Mouse (Mus musculus) cerebellum, postnatal 14 days (tissue): Measurements from ENCODE around the gene Lrp4.

Experiments used
- DNase-seq, 2 experiments: peaks; one replicate each; pipeline ENCODE4 v3.0.0; 2021; ENCODE audit warnings: mixed read lengths in 2 of 2

Gene Lrp4

GRCm38 (mm10) chr2:91457259-91457655 lies at the start of gene Lrp4:
TSS of gene Lrp4 (plus strand) at chr2:91457511.
- DNase-seq = peak in 1 of 2 experiments; percentile 31

- DNase-seq = no peak
These were observed 49.3 kb upstream of the Lrp4 start for GRCm38 (mm10) chr2:91408031-91408430.

- no peak for DNase-seq
These were observed 45.8 kb upstream of the Lrp4 start for GRCm38 (mm10) chr2:91411473-91411872.

DNA sequence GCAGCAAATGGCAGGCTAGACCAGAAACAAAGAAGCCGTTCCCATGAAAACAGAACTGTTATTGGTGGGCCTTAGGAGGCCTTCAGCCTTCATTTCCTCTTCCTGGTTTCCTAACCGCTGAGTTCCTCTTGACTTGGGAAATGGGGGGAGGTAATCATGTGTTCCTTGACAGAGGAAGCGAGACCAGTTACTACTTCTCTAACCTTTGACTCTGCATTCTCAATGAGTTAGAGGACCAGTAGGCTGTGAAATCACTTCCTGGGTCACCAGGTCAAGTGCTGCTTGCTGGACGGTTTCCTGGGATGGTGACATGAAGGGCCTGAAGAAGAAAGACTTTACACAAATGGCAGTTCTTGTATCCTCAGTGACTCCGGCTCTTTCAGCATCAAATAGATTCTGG lies 45.0 kb upstream of the Lrp4 start:
- no peak for DNase-seq

GRCm38 (mm10) chr2:91413811-91414210 lies 43.5 kb upstream of the Lrp4 start:
- no peak for DNase-seq

GRCm38 (mm10) chr2:91421641-91422040 lies 35.7 kb upstream of the Lrp4 start:
- no peak for DNase-seq

DNA sequence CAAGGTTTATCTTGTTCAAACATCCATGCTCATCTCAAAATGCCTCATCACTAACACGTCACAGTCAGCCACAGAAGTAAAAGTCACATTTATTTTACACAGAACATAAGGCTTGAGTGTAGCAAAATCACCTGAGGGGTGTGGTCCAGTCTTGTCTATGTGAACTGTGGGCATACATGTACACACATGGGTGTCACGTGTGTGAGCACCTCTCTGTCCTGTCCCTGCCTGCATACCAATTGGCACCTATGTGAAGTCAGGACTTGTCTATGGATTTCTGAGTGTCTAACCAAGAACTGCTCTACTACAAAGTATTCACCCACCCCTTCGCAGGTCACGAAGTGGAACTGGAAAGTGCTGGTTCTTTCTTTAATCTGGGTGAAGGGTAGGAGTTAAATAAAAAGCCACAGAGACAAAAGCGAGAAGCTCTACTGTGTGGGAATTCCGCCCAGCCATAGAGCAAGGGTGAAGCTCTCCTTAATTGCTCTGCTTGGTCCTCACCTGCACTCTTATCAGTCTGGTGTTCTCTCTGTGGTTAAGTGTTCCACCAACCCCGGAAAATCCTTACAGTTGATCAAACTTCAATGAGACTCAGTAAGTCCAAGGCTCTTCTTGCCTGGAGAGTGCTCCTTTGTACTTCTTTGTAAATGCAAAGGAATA lies 33.1 kb upstream of the Lrp4 start:
- DNase-seq = no peak

- DNase-seq = no peak
These were observed 31.0 kb upstream of the Lrp4 start for GRCm38 (mm10) chr2:91426321-91426720.

DNA sequence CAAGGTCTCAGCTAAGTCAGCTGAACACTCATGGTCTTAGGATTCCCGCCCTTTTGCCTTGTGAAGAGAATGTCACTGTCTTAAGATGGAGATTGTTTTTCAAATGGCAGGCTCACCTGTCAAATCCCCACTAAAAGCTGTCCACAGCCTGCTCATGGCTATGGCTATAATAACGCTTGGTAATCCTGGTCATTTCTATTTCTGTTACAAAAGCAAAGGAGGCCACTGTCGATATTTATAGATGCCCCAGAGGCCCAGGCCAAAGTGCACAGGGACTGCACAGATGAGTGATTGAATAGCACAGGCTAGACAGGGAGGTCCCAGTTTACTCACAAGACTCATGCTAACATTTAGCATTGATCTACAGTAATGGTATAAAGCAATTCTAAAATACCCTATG lies 28.2 kb upstream of the Lrp4 start:
- no peak for DNase-seq

GRCm38 (mm10) chr2:91429915-91430599 lies 27.3 kb upstream of the Lrp4 start:
- peak in 1 of 2 experiments; percentile 9 for DNase-seq

DNA sequence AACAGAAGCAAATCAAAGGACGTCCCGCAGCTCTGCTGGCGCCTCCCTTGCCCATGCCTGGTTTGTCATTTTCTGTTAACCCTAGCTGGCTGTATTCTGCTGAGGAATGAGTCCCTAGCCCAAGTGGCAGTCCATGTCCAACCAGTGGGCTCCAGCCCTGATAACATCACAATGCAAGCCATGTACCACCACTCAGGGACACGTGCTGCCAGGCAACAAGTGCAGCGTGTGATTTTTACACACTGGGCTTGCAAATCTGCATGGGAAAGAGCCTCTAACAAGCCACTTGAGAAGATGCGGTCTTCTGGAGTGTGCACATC lies 26.8 kb upstream of the Lrp4 start:
- peak; percentile 43 to 54 for DNase-seq

GRCm38 (mm10) chr2:91436713-91437112 lies 20.6 kb upstream of the Lrp4 start:
- no peak for DNase-seq

DNA sequence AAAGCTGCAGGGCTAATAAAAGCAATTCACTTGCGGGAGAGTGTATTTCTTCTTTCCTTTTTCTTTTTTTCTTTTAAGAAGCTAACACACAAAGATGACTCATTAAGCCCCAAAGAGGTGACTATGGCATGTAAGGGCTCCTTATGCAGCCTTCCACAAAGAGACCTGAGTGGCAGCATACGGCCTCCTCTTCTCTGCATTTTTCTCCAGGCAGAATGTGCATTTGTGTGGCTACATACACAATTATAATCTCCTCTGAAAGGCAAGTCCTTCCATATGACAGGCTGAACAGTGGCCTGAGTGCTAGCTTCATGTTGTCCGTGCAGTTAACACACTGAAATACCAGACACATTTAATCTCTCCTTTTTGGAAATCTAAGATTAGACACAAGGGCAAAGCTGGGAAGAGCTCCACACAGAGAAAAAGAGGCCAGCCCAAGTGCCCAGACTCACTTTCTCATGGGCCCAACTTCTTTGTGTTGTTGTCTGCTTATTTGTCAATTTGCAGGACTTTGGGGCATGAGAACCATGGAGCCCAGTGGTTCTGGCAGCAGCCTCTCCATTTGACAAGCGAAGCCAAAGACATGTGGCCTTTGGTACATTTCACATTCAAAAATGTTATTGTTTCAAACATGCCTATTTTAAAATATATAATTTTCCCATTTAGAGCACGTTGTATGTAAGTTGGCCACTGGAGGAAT lies 20.0 kb upstream of the Lrp4 start:
- DNase-seq = no peak

DNA sequence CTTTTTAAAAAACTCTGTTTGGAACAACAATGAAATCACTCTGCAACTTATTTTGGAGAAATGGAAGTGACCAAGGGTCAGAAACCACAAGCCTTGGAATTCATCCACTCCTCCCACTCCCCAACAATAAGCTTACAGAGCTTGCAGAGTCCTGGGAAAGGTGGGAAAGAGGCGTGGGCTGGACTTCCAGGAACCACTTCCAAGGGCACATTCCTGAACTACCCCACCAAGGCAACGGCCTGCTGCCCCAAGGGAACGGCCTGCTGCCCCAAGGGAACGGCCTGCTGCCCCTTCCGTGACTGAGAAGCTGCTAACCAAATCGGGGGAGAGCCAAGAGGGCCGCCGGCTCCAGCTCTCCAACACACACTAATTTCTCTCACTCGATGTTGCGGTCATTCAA lies 18.0 kb upstream of the Lrp4 start:
- no peak for DNase-seq

DNA sequence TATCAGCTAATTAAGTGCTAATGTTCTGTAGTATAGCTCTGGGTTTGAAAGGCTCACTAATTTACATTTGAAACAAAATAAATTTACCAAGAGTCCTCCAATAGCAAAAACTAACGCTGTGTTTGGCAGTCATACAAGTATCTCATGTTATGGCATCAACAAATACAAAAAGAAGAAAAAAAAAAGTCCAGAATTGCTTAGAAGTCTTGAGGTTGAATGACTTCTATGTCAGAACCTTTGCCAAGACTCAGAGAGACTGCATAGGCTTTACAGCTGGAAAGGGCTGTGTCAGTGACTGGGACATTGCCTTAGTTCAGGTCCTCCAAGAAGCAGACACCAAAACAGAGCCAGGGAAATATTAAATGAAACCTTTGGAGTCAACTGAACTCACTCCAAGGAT lies 17.4 kb upstream of the Lrp4 start:
- DNase-seq = no peak

GRCm38 (mm10) chr2:91440686-91441085 lies 16.6 kb upstream of the Lrp4 start:
- no peak for DNase-seq

DNA sequence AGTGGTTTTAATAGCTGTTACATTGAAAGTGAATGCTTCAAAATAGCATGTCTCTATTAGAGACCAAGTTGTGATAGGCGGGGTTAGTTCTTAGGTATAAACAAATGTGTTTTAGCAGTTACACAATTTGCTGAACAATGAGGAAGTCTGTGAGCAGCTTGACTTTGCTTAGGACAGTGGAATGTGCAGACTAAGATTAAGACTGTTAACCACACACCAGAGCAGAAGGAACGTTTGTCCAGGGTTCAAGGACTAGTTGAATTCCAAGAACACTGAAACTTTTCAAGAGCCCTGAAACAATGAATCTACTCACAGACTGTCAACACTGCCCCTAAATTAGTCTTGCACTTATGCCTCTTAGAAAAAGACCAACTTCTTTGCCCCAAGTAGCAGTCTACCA lies 15.6 kb upstream of the Lrp4 start:
- no peak for DNase-seq

GRCm38 (mm10) chr2:91442241-91442640 lies 15.1 kb upstream of the Lrp4 start:
- no peak for DNase-seq

GRCm38 (mm10) chr2:91444286-91444892 lies 12.9 kb upstream of the Lrp4 start, which contains the start of gene 1110051M20Rik:
TSS of gene 1110051M20Rik (minus strand) at chr2:91444704.
- DNase-seq = peak; percentile 94

- no peak for DNase-seq
These were observed 7.6 kb upstream of the Lrp4 start for GRCm38 (mm10) chr2:91449662-91450061.

GRCm38 (mm10) chr2:91450316-91450715 lies 7.0 kb upstream of the Lrp4 start:
- DNase-seq = no peak

DNA sequence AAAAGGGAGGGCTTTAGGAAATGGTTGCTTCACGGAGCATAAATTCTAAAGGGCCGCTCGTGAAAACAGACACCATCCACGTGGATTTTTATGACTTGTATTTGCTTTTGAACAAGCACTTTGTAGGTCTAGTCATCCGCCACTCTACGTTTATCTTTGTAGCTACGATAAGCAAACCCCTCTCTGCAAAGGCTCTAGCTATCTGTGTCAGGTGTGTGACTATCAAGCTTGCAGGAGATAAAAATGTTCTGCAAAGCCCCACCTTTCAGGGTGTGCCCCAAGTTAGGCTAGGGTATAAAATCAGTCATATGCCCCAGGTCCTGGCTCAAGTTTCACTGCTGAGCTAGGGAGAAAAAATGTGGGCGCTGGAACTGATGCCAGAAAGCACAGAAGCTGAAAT lies 4.7 kb upstream of the Lrp4 start:
- DNase-seq = no peak

DNA sequence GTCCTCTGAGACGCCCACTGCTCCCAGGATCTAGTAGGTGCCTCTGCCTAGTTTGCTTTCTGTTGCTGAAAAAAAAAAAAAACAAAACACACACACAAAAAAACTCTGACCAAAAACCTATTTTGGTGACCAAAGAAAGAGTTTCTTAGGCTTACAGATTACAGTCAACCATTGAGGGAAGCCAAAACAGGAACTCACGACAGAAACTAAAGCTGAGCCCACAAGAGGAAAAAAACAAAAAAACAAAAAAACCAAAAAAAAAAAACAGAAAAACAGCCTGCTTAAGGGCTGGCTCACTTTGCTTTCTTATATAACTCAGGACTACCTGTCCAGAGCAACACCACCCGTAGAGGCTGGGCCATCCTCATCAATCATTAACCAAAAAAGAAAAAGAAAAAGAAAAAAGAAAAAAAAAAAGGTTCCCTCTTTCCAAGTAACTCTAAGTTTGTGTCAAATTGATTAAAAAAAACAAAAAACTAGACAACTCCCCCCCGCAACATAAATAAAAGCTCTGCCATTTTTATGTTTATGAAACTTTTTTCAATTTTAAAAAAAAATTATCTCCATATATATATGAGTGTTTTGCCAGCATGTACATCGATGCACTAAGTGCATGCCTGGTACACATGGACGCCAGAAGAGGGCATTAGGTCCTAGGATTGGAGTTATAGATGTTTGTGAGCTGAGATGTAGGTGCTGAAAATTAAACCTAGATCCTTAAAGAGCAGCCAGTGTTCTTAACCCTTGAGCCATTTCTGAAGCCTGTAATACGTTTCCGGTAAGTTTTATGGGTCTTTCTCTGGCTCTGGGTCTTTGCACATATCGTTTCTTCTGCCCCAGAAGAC lies 3.9 kb upstream of the Lrp4 start:
- DNase-seq = no peak
